Mouse (Mus musculus): ENCODE results near the gene Ptprt. TPM values are rescaled to one million over a fixed set of nuclear protein-coding genes. Genes with fewer than 3 reads are reported as not detected.

Ptprt gene
- not detected in 2 replicates for total RNA-seq (2017)

DNA sequence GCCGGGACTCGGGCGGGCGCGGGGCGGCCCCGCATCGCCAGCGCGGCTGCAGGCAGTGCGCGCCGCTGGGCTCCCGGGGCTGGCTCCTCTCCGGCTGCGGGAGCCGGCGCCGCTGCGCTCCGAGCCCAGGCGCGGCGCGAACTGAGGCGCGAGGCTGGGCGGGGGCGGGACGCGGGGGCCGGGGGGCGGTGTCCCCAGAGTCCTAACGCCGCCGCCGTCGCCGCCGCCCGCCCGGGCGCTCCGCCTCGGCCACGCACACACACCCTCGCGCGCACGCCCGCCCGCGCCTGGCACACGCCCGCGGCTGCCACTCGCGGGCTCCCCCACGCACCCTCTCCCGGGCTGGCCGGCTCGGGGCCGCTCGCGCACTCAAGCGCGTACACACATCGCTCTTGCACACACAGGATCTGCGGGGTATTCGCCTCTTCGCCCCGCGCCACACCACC, at the start of gene Ptprt:
TSS of gene Ptprt (minus strand) at position 207 of the 446 bp plus-strand sequence.
- ATAC-seq (replicated peaks in 1 of 2; ENCODE audit: insufficient read depth in 1 of 2, low FRiP score in 2 of 2, low TSS enrichment in 1 of 2, low read depth in 1 of 2, poor library complexity in 2 of 2, severe bottlenecking in 2 of 2), result no peak

DNA sequence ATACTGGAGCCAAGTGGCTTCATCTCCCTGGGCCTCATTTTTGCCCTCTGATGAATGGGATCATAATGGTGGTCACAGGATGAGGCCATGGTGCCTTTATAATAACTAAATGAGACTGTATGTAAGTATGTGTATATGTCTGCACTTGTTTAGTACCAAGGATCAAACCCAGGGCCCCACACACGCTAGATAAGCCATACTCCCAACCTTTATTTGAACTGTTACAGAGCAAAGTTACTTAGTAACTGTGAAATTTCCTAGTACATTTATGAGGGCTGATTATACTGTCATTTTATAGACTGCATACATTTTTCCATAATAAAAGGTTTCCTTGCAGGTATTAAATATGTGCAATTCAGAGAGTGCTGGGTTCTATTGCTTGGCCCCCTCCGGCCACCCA, 49.5 kb upstream of the Ptprt start:
- no peak for ATAC-seq (replicated peaks in 1 of 2; ENCODE audit: insufficient read depth in 1 of 2, low FRiP score in 2 of 2, low TSS enrichment in 1 of 2, low read depth in 1 of 2, poor library complexity in 2 of 2, severe bottlenecking in 2 of 2)

DNA sequence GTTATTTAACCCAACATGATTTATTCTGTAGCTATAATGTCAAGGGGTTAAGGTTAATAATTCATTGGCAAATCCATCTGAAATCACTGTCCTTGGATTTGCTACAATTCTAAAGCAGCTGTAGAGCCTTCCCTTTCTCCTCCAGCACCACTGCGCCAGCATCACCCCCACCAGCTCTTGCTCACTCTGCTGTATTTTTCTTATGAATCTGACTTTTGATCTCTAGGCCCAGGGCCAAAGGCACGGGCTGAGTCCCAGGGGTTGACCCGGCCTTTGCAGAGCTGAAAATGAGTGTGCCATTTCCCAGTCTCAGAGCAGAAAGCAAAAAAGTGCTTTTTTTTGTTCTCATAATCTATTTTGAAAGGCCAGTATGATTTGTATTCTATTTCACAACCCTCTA, 38.7 kb upstream of the Ptprt start:
- ATAC-seq (replicated peaks in 1 of 2; ENCODE audit: insufficient read depth in 1 of 2, low FRiP score in 2 of 2, low TSS enrichment in 1 of 2, low read depth in 1 of 2, poor library complexity in 2 of 2, severe bottlenecking in 2 of 2), result no peak

DNA sequence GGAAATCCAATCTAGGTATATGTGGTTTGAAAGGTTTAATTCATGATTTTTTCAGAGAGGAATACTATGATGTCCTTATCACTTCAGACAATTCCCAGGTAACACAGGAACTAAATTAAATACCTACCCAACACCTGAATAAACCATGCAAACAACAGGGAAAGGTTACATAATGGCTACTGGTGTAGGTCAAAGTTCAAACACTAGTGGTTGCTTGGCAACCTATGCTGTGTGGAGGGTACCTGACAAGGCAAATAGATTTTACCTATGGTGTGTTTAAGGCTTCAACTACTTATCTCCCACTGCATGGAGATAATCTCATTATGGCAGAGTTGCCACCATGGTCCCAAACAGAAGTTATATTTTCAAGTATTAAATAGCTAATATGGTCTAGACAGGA, 38.1 kb upstream of the Ptprt start:
- no peak for ATAC-seq (replicated peaks in 1 of 2; ENCODE audit: insufficient read depth in 1 of 2, low FRiP score in 2 of 2, low TSS enrichment in 1 of 2, low read depth in 1 of 2, poor library complexity in 2 of 2, severe bottlenecking in 2 of 2)

DNA sequence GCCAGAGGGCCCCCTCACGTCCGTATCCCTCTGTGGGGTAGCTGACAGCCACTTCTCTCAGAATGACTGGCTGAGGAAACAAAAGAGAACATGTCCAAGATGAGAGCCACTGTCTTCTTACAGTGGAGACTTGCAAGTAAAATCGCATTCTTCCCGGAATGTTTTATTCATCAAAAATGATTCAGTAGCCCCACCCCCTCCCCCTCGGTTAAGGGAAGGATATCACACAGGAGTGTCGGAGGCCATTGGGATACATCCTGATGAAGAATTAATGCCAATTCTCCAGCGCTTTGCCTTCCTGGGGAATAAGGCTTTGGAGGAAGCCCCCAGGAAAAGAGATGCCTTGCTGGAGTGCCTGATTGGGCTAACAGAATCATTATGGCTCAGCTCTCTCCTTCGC, 37.1 kb upstream of the Ptprt start:
- ATAC-seq (replicated peaks in 1 of 2; ENCODE audit: insufficient read depth in 1 of 2, low FRiP score in 2 of 2, low TSS enrichment in 1 of 2, low read depth in 1 of 2, poor library complexity in 2 of 2, severe bottlenecking in 2 of 2), result no peak

DNA sequence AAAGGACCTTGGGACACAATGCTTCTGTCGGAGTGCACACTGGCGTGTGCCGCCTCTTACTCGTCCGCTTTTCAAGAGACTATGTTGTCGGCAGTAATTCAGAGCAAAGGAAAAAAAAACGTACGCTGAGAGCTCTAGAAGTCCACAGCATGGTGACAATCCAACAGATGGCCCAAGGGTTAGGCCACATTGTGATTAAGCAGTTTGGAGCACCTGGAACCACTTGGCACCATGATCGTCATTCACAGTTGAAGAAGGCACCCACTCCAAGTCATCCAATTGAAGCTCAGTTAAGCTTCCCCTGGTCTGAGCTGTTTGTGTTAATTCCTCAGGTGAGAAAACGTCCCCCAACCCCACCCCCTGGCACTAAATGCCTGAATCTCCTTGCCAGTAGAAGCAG, 36.2 kb upstream of the Ptprt start:
- no peak for ATAC-seq (replicated peaks in 1 of 2; ENCODE audit: insufficient read depth in 1 of 2, low FRiP score in 2 of 2, low TSS enrichment in 1 of 2, low read depth in 1 of 2, poor library complexity in 2 of 2, severe bottlenecking in 2 of 2)

DNA sequence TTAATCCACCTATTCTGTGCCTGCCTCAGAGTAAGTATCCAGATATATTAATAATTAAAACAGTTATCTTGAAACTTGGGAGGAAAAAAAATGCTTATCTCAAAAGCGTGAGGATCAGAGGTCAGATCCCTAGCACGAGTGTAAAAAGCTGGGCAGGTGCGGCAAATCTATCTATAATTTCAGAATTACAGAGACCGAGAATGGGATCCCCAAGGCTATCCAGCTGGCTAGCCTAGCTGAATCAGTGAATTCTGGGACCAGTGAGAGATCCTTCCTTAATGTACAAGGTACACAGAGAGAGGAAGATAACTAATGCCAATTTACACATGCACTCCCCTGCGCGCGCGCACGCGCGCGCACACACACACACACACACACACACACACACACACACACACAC, 31.2 kb upstream of the Ptprt start:
- no peak for ATAC-seq (replicated peaks in 1 of 2; ENCODE audit: insufficient read depth in 1 of 2, low FRiP score in 2 of 2, low TSS enrichment in 1 of 2, low read depth in 1 of 2, poor library complexity in 2 of 2, severe bottlenecking in 2 of 2)

DNA sequence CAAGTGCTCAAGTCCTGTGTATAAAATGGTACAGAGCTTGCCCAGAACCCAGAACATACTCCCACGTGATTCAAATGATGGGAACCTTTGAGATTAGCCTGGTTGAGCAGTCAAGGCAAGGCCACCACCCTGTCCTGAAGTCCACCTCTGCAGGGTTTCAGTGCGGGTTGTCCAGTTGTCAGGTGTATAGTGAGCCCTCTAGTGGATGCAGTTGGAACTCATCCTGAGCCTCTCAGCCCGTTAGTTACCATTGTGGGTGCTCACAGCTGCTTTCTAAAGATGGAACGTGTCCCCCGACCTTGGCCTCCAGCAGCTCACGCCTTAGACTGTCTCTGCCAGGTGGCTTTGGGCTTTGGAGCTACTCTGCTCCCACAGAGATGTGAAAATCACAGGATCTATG, 21.7 kb upstream of the Ptprt start:
- peak; percentile 42 to 69; a peak in 3 of 4 replicates for ATAC-seq (replicated peaks in 1 of 2; ENCODE audit: insufficient read depth in 1 of 2, low FRiP score in 2 of 2, low TSS enrichment in 1 of 2, low read depth in 1 of 2, poor library complexity in 2 of 2, severe bottlenecking in 2 of 2)

DNA sequence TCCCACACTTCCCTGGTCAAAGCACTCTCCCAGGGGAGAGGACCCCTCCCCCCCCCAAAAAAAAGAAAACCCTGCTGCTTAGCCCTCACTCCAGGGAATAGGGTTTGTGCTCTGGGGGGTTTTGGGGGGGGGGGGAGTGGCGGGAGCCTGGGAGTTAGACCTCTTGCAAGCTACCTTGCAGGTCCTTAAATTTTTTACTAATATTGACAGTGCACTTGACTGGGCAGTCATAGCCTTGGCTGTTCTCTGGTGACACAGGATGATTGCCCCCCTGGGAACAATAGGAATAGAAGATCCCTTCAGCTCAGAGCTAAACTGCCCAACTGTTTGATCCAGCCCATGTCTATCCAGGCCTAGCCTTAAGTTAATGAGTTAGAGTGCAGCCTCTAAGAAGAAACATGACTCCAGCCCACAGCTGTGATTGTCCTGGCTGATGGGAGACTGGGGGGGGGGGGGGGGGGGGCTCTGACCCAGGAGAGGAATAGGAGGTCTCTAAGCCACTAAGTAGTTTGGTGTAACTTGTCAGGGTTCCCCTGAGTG, 1.6 kb upstream of the Ptprt start:
- ATAC-seq (replicated peaks in 1 of 2; ENCODE audit: insufficient read depth in 1 of 2, low FRiP score in 2 of 2, low TSS enrichment in 1 of 2, low read depth in 1 of 2, poor library complexity in 2 of 2, severe bottlenecking in 2 of 2), result no peak

DNA sequence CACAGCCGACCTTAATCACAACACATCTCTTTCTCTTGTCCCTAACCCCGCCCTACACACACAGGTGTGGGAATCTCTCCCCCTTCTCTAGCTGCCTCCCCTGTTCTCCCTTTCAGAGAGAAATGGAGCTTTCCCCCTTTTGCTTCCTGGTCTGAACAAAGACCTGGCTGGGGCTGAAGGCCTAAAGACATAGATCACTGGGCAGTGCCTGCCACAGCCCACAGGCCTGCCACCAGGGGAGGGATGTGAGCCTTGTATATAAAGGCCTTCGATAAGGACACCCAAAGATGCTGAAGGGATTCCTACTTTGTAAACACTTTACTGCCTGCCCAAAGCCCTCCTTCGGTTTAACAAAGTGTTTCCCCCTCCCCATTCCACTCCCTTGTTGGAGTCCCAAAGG, 786 bp upstream of the Ptprt start:
- ATAC-seq (replicated peaks in 1 of 2; ENCODE audit: insufficient read depth in 1 of 2, low FRiP score in 2 of 2, low TSS enrichment in 1 of 2, low read depth in 1 of 2, poor library complexity in 2 of 2, severe bottlenecking in 2 of 2), result no peak

DNA sequence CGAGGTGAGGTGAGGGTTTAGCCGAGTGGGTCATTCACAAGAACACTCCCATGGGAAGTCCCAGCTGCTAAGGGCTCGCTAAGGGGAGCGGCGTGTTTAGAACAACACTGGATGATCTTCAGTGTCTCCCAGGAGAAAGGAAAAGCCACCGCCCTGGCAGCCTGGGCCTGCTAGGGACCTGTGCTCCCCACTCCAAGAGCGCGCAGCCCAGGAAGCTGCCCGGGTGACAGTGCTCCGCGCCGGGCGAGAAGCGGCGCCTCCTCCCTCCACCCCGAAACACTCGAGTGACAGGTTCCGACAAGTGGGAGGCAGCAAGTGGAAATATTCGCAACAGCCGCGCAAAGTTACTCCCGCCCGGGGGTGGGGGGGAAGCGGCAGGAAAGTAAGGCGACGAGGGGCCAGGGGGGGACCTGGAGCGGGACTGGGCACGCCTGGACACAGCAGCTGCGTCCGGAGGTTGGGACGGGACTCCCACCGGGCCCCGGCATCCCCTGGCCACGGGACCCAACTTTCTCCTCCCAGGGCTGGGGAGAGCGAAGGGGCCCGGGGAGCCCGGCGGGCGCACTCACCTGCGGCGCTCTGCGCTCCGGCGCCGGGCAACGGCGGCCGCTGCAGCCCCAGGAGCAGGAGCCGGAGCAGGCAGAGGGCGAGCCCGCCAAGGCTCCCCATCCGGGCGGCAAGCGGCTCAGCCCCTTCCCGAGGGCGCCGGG, 561 bp downstream of the Ptprt start:
- ATAC-seq (replicated peaks in 1 of 2; ENCODE audit: insufficient read depth in 1 of 2, low FRiP score in 2 of 2, low TSS enrichment in 1 of 2, low read depth in 1 of 2, poor library complexity in 2 of 2, severe bottlenecking in 2 of 2), result no peak

DNA sequence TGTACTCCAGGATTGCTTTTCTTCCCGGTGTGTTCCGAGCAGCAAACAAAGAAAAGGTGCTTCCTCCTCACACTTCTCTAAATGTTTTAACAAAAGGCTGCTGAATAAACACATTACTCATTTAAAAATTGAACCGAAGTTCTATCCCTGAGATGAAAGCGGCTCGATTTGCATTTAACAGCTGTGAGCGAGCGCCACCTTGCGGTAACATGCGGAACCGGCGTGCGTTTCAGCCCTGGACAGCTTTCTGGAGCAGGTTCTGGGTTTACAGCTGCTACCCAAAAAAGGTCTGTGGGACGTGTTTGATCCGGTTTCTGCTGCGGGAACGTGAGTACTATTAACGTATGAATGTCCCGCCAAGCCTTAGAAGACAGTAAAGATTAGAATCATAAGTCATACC, 1.9 kb downstream of the Ptprt start:
- peak; percentile 59 to 73; a peak in 3 of 4 replicates for ATAC-seq (replicated peaks in 1 of 2; ENCODE audit: insufficient read depth in 1 of 2, low FRiP score in 2 of 2, low TSS enrichment in 1 of 2, low read depth in 1 of 2, poor library complexity in 2 of 2, severe bottlenecking in 2 of 2)

DNA sequence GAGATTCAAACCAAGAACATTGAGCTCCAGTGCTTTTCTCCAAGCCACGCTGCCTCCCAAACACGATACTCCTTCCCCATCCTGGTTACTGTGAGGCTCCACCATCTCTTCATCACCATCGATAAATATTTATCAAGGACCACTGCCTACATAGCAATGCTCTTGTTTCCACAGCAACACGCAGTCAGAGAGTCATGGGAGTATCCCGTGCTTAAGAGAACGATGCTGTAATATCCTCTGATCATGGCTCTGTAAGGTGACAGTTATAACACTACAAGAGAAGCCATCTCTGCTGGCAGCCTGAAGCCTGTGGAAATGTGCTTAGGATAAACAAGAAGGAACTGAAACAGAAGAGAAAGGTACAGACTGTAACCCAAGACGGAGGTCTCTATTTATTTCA, 3.4 kb downstream of the Ptprt start:
- no peak for ATAC-seq (replicated peaks in 1 of 2; ENCODE audit: insufficient read depth in 1 of 2, low FRiP score in 2 of 2, low TSS enrichment in 1 of 2, low read depth in 1 of 2, poor library complexity in 2 of 2, severe bottlenecking in 2 of 2)

DNA sequence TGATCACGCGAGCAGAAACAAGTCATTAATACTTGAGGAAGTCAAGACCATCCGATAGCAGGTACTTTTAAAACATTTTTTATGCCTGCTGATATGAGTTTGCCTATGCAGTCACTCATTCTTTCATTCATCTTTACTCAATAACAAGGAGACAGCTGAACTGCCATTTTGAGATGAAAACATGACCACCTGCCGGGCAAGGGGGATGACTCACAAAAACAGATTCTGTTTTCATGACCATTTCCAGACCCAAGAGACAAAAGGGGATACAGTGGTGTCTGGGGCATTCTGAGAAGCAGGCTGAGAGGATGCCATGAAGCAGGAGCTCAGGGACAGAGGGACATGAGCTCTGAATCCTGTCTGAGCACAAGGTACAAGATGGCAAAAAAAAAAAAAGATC, 6.5 kb downstream of the Ptprt start:
- ATAC-seq (replicated peaks in 1 of 2; ENCODE audit: insufficient read depth in 1 of 2, low FRiP score in 2 of 2, low TSS enrichment in 1 of 2, low read depth in 1 of 2, poor library complexity in 2 of 2, severe bottlenecking in 2 of 2), result no peak

DNA sequence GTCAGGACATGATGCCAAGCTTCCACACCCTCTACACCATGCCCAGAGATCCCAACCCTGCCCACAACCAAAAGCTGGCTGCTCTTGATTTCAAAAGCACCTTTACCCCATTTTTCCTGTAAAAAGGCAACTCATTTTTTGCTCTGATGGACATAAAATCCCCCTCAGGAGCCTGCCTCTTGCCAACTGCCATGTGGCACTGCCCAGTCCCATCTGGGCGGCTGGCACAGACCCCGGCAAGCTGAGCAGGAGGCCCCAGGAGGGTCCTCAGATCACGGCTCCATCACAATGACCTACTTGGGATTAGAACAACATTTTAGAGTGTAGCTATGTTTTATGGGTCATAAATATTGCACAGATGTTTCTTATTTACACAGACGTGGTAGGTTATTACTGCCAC, 22.3 kb downstream of the Ptprt start:
- no peak for ATAC-seq (replicated peaks in 1 of 2; ENCODE audit: insufficient read depth in 1 of 2, low FRiP score in 2 of 2, low TSS enrichment in 1 of 2, low read depth in 1 of 2, poor library complexity in 2 of 2, severe bottlenecking in 2 of 2)

DNA sequence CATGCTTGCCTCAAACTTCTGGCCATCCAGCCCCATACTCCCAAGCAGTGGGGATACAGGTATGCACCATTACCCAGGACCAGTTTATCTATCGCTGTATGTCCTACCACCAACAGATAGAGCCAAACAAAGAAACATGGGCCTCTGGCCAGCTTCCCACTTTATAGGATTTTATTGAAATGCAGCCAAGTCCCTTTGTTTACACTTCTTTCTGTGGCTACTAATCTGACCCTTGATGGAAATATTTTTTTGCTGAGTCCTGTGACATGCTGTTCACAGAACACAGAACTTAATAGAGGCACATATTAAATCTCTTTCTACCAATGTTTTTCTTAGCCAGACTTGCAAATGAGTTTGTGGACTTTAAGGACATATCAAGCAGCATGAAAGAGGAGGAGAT, 23.4 kb downstream of the Ptprt start:
- no peak for ATAC-seq (replicated peaks in 1 of 2; ENCODE audit: insufficient read depth in 1 of 2, low FRiP score in 2 of 2, low TSS enrichment in 1 of 2, low read depth in 1 of 2, poor library complexity in 2 of 2, severe bottlenecking in 2 of 2)

DNA sequence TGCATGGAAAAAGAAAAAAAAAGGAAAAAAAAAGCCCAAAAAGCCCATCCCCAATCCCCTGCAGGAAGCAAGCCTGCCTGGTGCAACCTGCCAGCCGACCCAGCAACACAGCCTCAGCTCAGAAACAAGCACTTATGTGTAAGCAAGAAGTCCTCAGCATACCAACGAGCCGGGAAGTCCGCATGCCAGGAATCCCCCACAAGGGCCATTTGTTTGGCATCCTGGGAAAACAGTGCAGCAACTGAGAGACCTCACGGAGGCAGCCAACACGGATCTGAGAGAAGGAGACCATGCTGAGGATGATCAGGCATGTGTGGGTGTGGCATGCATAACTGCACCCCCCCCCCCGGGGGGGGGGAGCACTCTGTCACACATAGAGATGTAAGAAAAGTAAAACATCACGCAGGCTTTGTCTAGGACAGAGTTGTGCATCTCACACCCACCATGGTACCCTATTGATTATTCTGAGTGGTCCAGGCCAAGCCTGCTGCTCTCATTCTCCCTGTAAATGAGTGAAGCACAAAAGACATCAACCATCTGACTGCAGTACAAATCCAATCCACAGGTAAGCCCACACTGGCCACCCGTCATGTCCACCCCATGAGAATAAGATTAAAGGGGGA, 24.4 kb downstream of the Ptprt start:
- ATAC-seq (replicated peaks in 1 of 2; ENCODE audit: insufficient read depth in 1 of 2, low FRiP score in 2 of 2, low TSS enrichment in 1 of 2, low read depth in 1 of 2, poor library complexity in 2 of 2, severe bottlenecking in 2 of 2), result no peak

DNA sequence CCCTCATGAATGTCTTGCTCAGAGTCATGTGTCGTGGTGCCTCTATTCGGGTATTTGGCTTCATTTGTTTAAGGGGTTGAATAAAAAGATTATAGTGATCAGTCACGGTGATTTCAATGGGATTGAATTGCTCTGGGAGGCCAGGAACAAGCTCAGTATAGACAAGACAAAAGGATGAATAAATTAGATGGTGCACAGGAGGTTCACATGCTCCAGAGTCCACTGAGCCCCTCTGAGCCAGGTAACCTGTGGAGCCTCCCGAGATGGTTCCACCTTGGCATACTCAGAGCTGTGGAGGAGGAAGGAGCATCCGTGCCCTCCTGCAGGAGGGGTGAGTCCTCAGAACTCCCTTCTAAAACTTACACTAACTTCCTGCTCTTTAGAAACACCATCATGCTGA, 26.0 kb downstream of the Ptprt start:
- no peak for ATAC-seq (replicated peaks in 1 of 2; ENCODE audit: insufficient read depth in 1 of 2, low FRiP score in 2 of 2, low TSS enrichment in 1 of 2, low read depth in 1 of 2, poor library complexity in 2 of 2, severe bottlenecking in 2 of 2)

DNA sequence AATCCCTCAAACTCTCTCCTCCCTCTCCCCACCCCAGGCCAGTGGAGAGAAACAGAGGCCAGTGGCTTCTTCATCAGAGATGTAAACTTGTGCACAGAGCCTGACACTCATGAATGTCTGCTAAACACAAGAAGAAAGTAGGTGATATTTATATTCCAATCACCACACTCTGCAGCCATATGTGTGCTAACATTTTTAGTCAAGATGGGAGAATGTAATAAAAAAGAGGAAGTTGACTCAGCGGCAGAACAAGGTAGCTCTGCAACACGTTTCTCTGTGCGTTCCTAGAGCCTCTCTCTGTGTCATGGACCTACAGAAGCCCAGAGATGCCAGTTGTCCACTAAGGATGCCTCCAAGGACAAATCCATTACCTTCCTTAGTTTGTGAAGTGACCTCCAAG, 34.9 kb downstream of the Ptprt start:
- ATAC-seq (replicated peaks in 1 of 2; ENCODE audit: insufficient read depth in 1 of 2, low FRiP score in 2 of 2, low TSS enrichment in 1 of 2, low read depth in 1 of 2, poor library complexity in 2 of 2, severe bottlenecking in 2 of 2), result no peak

Measured in hematopoietic stem cell, adult 5-6 weeks (primary cell).